Mouse (Mus musculus) MEL (cell line): ENCODE results near the gene Tsc2. TPM values are rescaled to one million over a fixed set of nuclear protein-coding genes. Genes with fewer than 3 reads are reported as not detected.

Experiments used
- DNase-seq: peaks from one replicate; pipeline ENCODE4 v3.0.0; 2011; ENCODE audit warnings: low read depth, low spot score
- H3K27ac ChIP-seq: 2 replicates; pipeline ENCODE4 v1.5.1; 2012; ENCODE audit warnings: low read depth, mild to moderate bottlenecking, control low read depth, low read length, moderate library complexity; ENCODE audit not compliant: control insufficient read depth
- H3K27me3 ChIP-seq, 2 experiments: fragments of 150-350 bp in 1 of 2; sonication (generic) in 1 of 2; 2 replicates each; pipeline ENCODE4 v1.6.1; 2012; ENCODE audit warnings: low read length in 2 of 2, mild to moderate bottlenecking in 2 of 2, improper control_type of control experiment in 1 of 2, moderate library complexity in 1 of 2; ENCODE audit not compliant: insufficient read depth in 2 of 2, control insufficient read depth in 1 of 2
- H3K36me3 ChIP-seq, 2 experiments: 2 replicates each; pipeline ENCODE4 v1.6.1; 2012 to 2014; ENCODE audit warnings: low read length in 2 of 2, improper control_type of control experiment in 1 of 2, inconsistent platforms in 1 of 2, mild to moderate bottlenecking in 1 of 2; ENCODE audit not compliant: insufficient read depth in 2 of 2, control insufficient read depth in 1 of 2
- H3K4me1 ChIP-seq, 2 experiments: fragments of 150-350 bp in 1 of 2; sonication (generic) in 1 of 2; 2 replicates each; pipeline ENCODE4 v1.6.1; 2012; ENCODE audit warnings: low read length in 2 of 2, improper control_type of control experiment in 1 of 2, mild to moderate bottlenecking in 1 of 2; ENCODE audit not compliant: insufficient read depth in 2 of 2, control insufficient read depth in 1 of 2
- H3K4me3 ChIP-seq, 2 experiments: fragments of 150-350 bp in 1 of 2; sonication (generic) in 1 of 2; 2 replicates each; pipeline ENCODE4 v1.5.1; 2012; ENCODE audit warnings: low read depth in 2 of 2, low read length in 2 of 2, mild to moderate bottlenecking in 2 of 2, moderate library complexity in 2 of 2, control low read depth in 1 of 2, improper control_type of control experiment in 1 of 2; ENCODE audit not compliant: control insufficient read depth in 1 of 2, insufficient read depth in 1 of 2
- H3K79me2 ChIP-seq: 2 replicates; pipeline ENCODE4 v1.6.1; 2012; ENCODE audit warnings: mild to moderate bottlenecking, low read length, moderate library complexity; ENCODE audit not compliant: control insufficient read depth, poor library complexity, insufficient read depth
- H3K9ac ChIP-seq: 2 replicates; pipeline ENCODE4 v1.6.1; 2012; ENCODE audit warnings: low read depth, mild to moderate bottlenecking, control low read depth, low read length, moderate library complexity; ENCODE audit not compliant: control insufficient read depth, poor library complexity, severe bottlenecking
- H3K9me3 ChIP-seq: fragments of 150-350 bp; sonication (generic); replicated peaks from 2 replicates; pipeline ENCODE4 v1.6.1; 2012; ENCODE audit warnings: mild to moderate bottlenecking, low read length, improper control_type of control experiment, moderate library complexity; ENCODE audit not compliant: insufficient read depth
- BHLHE40 ChIP-seq: IDR thresholded peaks from 2 replicates; pipeline ENCODE4 v1.6.1; 2012; ENCODE audit warnings: low read depth, mild to moderate bottlenecking, inconsistent platforms, low read length, improper control_type of control experiment, borderline replicate concordance
- CHD1 ChIP-seq: IDR thresholded peaks from 2 replicates; pipeline ENCODE4 v1.6.1; 2012; ENCODE audit warnings: low read depth, mild to moderate bottlenecking, inconsistent platforms, low read length, improper control_type of control experiment
- CTCF ChIP-seq, 3 experiments: IDR thresholded peaks in 2 of 3; conservative IDR thresholded peaks in 1 of 3; 2 replicates each; pipeline ENCODE4 v1.5.1; 2011 to 2012; ENCODE audit warnings: low read length in 3 of 3, low read depth in 2 of 3, mild to moderate bottlenecking in 2 of 3, improper control_type of control experiment in 1 of 3, inconsistent platforms in 1 of 3, mixed read lengths in 1 of 3, moderate library complexity in 1 of 3; ENCODE audit not compliant: control insufficient read depth in 1 of 3, insufficient read depth in 1 of 3, poor library complexity in 1 of 3, severe bottlenecking in 1 of 3
- EP300 ChIP-seq, 2 experiments: IDR thresholded peaks; 2 replicates each; pipeline ENCODE4 v1.6.1; 2011; ENCODE audit warnings: improper control_type of control experiment in 2 of 2, low read length in 2 of 2, low read depth in 1 of 2, mild to moderate bottlenecking in 1 of 2
- GATA1 ChIP-seq: IDR thresholded peaks from 2 replicates; pipeline ENCODE4 v1.6.1; 2011; ENCODE audit warnings: low read depth, low read length, improper control_type of control experiment
- HCFC1 ChIP-seq: IDR thresholded peaks from 2 replicates; pipeline ENCODE4 v1.6.1; 2012; ENCODE audit warnings: low read depth, mild to moderate bottlenecking, inconsistent platforms, low read length, improper control_type of control experiment, moderate library complexity
- JUND ChIP-seq: IDR thresholded peaks from 2 replicates; pipeline ENCODE4 v1.6.1; 2011; ENCODE audit warnings: low read depth, mild to moderate bottlenecking, improper control_type of control experiment, low read length
- KAT2A ChIP-seq: conservative IDR thresholded peaks from 2 replicates; pipeline ENCODE4 v1.6.1; 2012; ENCODE audit warnings: low read depth, low read length, improper control_type of control experiment, inconsistent platforms
- MAFK ChIP-seq: IDR thresholded peaks from 2 replicates; pipeline ENCODE4 v1.6.1; 2011; ENCODE audit warnings: low read depth, mild to moderate bottlenecking, low read length, improper control_type of control experiment, borderline replicate concordance
- MAX ChIP-seq: IDR thresholded peaks from 2 replicates; pipeline ENCODE4 v1.6.1; 2011; ENCODE audit warnings: low read length, improper control_type of control experiment
- MEF2A ChIP-seq: IDR thresholded peaks from 2 replicates; pipeline ENCODE4 v1.6.1; 2014; ENCODE audit warnings: low read depth, mild to moderate bottlenecking, inconsistent platforms, low read length, improper control_type of control experiment; ENCODE audit not compliant: poor library complexity, insufficient replicate concordance, severe bottlenecking; ENCODE audit errors: extremely low read depth
- MXI1 ChIP-seq: IDR thresholded peaks from 2 replicates; pipeline ENCODE4 v1.6.1; 2011; ENCODE audit warnings: mild to moderate bottlenecking, low read depth, low read length, improper control_type of control experiment
- SIN3A ChIP-seq: IDR thresholded peaks from 2 replicates; pipeline ENCODE4 v1.6.1; 2012; ENCODE audit warnings: low read length, improper control_type of control experiment, inconsistent platforms
- TCF12 ChIP-seq: IDR thresholded peaks from 2 replicates; pipeline ENCODE4 v1.6.1; 2014; ENCODE audit warnings: low read depth, mild to moderate bottlenecking, inconsistent platforms, low read length, improper control_type of control experiment, moderate library complexity
- ZMIZ1 ChIP-seq: IDR thresholded peaks from 2 replicates; pipeline ENCODE4 v1.6.1; 2012; ENCODE audit warnings: low read depth, mild to moderate bottlenecking, inconsistent platforms, low read length, improper control_type of control experiment, moderate library complexity
- ZNF384 ChIP-seq: IDR thresholded peaks from 2 replicates; pipeline ENCODE4 v1.6.1; 2012; ENCODE audit warnings: low read depth, mild to moderate bottlenecking, inconsistent platforms, low read length, improper control_type of control experiment
- polyA plus RNA-seq, 2 experiments: library from polyadenylated mRNA; stranded (reverse) in 1 of 2; unstranded in 1 of 2; fragments of >175 nt in 1 of 2; fragments of >200 nt in 1 of 2; gene quantifications; 2 replicates each; pipeline versions ENCODE4 v1.2.1 to v1.2.4; 2012; ENCODE audit warnings: low replicate concordance in 2 of 2, low read depth in 1 of 2; ENCODE audit not compliant: insufficient read length in 2 of 2, insufficient read depth in 1 of 2, missing spikeins in 1 of 2
- total RNA-seq: library from RNA; depleted of rRNA; stranded (reverse); fragments of 300-350 nt; gene quantifications from 2 replicates; pipeline ENCODE4 v1.2.3, GENCODE M21; 2012

Gene Tsc2
- total and polyA plus RNA-seq, 3 experiments: 48.8 to 99.2 TPM; not detected in 1

GRCm38 (mm10) chr17:24558600-24559099 lies 73.8 kb downstream of the Tsc2 start:
- H3K27ac ChIP-seq: no peak overlapping the region
- TF ChIP-seq KAT2A: no peak
- TF ChIP-seq MAFK: no peak
- TF ChIP-seq MEF2A: no peak
- no peak for TF ChIP-seq GATA1
- no peak for TF ChIP-seq ZMIZ1
- TF ChIP-seq HCFC1: no peak
- TF ChIP-seq SIN3A: no peak
- no peak for TF ChIP-seq EP300 (IDR thresholded peaks at IDR 0.05; ENCODE audit: low read depth in 1 of 2, low read length in 2 of 2)
- no peak for TF ChIP-seq TCF12
- no peak for TF ChIP-seq BHLHE40
- TF ChIP-seq CHD1: no peak
- no peak for TF ChIP-seq ZNF384
- TF ChIP-seq MXI1: no peak
- no peak for TF ChIP-seq CTCF (IDR thresholded peaks at IDR 0.05 in 2 of 3, conservative IDR thresholded peaks at IDR 0.05 in 1 of 3; ENCODE audit: control insufficient read depth in 1 of 3, insufficient read depth in 1 of 3, low read depth in 2 of 3, low read length in 3 of 3, poor library complexity in 1 of 3, severe bottlenecking in 1 of 3)
- no peak for TF ChIP-seq JUND
- no peak for TF ChIP-seq MAX
- TF ChIP-seq, all 39 proteins: peak for 0

GRCm38 (mm10) chr17:24557091-24557490 lies 75.3 kb downstream of the Tsc2 start:
- Histone ChIP-seq H3K9me3 (no peaks in the 10 kb centered on the region), H3K9ac (no peak overlapping the region), H3K36me3 (peaks cover 0 to 13% of the 10 kb centered on the region in 2 experiments; a peak in 2 of 4 replicates), H3K4me3 (no peak overlapping the region), H3K79me2 (no peaks in the 10 kb centered on the region; the same call in 1 of the 2 replicates), H3K27ac (no peak overlapping the region), H3K4me1 (peaks cover 3 to 16% of the 10 kb centered on the region in 2 experiments; a peak in 3 of 4 replicates), H3K27me3 (no peaks in the 10 kb centered on the region)
- TF ChIP-seq ZNF384: no peak
- no peak for DNase-seq

More at GRCm38 (mm10) chr17:24558600-24559099, 73.8 kb downstream of the Tsc2 start:
- Histone ChIP-seq H3K9me3 (no peaks in the 10 kb centered on the region), H3K4me1 (peaks cover 3 to 16% of the 10 kb centered on the region in 2 experiments; a peak in 3 of 4 replicates), H3K36me3 (peaks cover 0 to 13% of the 10 kb centered on the region in 2 experiments; a peak in 2 of 4 replicates), H3K4me3 (no peak overlapping the region), H3K27me3 (no peaks in the 10 kb centered on the region), H3K79me2 (no peaks in the 10 kb centered on the region), H3K9ac (no peak overlapping the region)
- DNase-seq: no peak
